Mouse (Mus musculus) right cerebral cortex, adult 2 months (tissue): ENCODE measurements at regions not wholly inside any gene's neighbourhood (a gene's known extent, or its start where the extent isn't known, plus 50 kb on each side); places are given as distances from the start of the nearest gene placed in this dataset.

Source experiments
- DNase-seq, 2 experiments: peaks; one replicate each; pipeline ENCODE4 v3.0.0; 2021 to 2022; ENCODE audit warnings: low spot score in 2 of 2

GRCm38 (mm10) chr12:27838384-27838783, 496.0 kb upstream of the Sox11 start:
- DNase-seq = no peak

GRCm38 (mm10) chr12:27826208-27826607, 483.8 kb upstream of the Sox11 start:
- DNase-seq = no peak

DNA sequence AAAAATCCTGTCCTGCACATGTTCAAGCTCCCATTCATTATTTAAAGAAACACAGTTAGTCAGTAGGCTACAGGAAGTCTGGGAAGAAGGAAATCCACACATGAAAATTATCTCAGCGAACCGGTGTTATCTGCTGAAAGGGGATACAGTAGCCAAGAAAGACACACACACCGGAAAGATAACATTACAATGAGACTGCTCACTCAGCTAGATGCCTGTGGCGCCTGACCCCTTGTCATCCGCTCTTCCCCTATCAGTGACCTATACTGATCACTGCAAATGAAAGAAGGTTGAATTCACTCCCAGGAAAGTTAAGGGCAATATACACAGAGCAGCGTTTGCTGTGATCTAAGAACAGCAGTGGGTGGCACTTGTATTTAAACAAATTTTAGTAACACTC, 481.0 kb upstream of the Sox11 start:
- no peak for DNase-seq

DNA sequence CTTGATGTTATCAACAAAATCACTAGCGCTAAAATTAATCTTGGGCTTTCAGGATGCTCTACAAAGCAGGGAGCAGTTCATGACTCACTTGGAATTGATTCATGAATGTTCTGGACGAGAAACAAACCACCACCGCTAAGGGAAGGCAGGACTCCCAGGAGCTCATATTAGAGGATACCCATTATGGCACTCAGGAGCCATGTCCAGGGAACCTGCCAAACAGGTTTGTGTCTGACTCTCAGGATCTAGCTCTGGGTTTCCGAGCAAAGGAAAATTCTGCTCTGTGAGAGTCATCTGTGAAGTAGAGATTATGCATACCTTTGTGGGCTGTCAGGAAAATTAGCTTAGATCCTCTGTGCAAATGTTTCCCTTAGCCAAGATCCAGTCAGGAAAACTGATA, 454.3 kb upstream of the Sox11 start:
- no peak for DNase-seq

GRCm38 (mm10) chr12:27786716-27787291, 444.4 kb upstream of the Sox11 start:
- no peak for DNase-seq

- DNase-seq = no peak
These were observed 438.4 kb upstream of the Sox11 start for GRCm38 (mm10) chr12:27780801-27781200.

DNA sequence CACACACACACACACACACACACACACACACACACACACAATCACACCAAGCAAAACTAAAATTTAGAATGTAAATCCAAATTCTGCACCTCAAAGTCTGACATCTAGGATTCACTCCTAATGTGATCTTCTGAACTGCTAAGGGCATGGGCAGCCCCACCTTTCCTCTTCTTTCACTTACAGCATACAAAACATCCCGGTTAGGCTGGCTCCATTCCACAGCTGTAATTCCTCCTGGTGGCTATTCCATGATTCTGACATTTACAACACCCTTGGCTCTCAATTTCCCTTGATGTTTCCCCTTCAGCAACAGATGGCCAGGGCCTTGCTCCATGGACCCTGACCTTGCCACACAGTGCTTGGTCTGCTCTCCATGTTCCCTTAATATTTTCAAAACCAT, 423.6 kb upstream of the Sox11 start:
- DNase-seq = no peak

GRCm38 (mm10) chr12:27759016-27759415, 416.6 kb upstream of the Sox11 start:
- no peak for DNase-seq

DNA sequence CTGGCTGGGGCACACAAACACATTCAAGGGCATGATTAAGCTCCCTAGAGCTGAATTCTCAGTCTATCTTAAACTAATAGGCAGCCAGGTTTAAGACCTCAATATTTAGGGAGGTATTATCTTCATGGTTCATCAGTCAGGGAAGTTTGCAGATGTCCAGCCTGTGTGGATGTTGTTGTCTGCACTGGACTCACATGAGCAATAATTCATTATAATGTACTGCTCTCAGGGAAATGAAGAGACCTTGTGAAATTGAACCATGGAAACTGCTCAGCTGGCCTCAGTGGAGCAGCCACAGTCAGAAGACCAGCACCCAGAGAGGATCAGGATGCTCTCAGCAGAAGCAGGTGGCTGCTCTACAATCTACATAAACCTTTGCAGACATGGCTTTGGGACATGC, 415.3 kb upstream of the Sox11 start:
- no peak for DNase-seq

GRCm38 (mm10) chr12:27724619-27725200, 382.3 kb upstream of the Sox11 start:
- DNase-seq = no peak

- no peak for DNase-seq
These were observed 338.1 kb upstream of the Sox11 start for GRCm38 (mm10) chr12:27680459-27680858.

DNA sequence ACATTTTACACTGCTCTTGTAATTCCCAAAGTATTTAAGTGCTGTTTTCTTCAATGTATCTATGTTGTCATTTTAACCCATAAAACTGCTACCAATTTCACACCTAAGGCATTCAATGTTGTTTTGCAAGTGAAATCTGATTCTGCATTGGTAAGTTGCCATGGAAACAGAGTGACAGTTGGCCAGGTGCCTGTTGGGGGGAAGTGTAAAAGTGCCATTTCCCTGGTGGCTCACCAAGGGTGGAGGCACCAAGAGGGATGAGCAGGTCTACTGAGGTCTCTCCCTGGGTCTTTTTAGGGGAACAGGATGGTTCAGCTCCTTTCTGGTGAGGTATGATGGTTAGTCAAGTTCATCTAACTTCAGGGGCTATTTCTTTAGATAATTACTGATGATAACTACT, 331.0 kb upstream of the Sox11 start:
- DNase-seq = peak; percentile 7 to 10

GRCm38 (mm10) chr12:27670650-27671084, 328.3 kb upstream of the Sox11 start:
- no peak for DNase-seq

DNA sequence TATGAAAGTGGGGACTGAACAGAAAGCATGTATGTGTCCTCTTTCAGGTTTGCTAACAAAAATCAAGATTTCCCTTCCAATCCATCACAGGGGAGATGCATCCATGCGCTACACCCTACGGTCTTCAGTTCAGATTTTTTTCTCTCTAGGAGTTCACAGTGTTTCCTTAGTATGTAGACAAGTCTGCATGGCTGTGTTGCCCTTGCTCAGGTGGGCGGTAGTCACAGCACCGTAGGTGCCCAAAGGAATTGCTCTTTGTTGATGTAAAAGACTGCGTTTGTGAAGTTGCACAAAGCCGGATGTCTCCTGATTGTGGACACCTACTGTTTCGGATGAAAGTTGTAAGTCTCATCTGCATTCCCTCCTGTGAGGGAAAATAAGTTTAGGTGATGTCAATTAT, 327.8 kb upstream of the Sox11 start:
- no peak for DNase-seq

- no peak for DNase-seq
These were observed 327.2 kb upstream of the Sox11 start for GRCm38 (mm10) chr12:27669542-27669941.

GRCm38 (mm10) chr12:27666456-27666855, 324.1 kb upstream of the Sox11 start:
- DNase-seq = no peak

DNA sequence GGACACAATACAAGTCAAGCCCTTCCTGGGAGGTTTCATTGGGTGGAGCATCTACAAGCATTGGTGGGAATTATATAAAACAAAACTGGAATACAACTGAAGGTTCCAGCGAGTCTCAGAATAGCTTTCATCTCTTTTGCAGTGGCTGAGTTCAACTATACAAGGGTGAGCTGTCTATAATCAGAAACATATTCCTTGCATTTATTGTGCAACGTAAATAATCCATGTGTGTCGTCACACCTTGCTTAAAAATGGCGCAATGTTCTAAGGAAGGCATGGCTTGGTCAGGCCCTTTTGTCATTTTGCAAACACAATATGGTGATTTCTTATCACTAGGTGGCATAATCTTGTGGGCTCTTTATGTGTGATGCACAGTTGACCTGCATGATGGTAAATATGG, 320.8 kb upstream of the Sox11 start:
- no peak for DNase-seq

DNA sequence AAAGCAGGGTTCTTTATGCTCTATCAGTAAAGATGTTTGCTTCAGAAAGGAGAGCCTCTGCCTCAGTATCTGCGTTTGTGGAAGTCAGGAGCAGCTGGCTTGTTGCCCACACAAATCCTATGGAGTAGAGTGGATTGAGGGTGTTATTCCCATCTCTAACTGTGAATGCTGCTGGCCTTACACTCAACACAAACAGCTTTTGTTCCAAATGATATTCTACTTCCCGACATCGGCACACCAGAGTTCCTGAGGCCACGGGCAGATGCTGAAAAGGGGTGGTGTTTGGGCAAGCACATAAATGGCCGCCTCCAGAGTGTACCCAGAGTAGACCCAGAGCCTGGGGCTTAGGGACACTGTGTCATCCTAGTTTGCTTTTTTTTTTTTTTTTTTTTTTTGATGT, 320.3 kb upstream of the Sox11 start:
- no peak for DNase-seq

DNA sequence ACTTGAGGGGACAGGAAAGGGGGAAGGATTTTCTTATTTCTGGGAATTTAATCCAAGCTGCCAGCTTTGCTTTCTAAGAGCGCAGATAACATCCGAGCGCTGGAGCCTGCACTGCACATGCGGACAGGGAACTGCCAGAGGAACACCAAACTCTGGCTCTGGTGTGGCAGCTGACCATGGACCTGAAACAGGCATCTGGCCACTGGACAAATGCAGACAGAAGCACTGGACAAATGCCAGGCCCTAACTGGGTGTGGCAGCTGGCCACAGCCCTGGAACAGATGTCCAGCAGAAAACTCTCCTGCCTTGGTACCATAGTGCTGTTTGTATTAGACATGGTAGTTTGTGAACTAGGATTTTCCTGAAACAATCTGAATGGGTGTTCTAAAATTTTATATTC, 315.2 kb upstream of the Sox11 start:
- DNase-seq = no peak

DNA sequence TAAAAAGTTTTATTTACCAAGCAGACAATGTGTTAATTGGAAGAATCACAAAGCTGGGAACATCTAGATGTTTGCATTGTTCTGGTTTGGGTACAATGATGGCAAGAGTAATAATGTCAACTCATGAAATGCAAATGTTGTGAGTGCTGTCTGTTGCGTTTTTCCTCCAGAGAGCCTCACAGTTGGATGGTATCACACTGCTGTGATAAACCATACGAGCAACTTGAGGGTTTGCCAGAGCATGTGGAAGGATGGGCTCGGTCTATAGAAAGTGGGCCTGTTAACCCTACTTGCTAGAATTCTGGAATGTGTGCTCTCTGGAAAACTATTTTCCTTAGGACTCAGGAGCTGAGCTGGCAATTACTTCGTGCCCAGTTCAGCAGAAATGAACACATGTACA, 311.2 kb upstream of the Sox11 start:
- DNase-seq = no peak

DNA sequence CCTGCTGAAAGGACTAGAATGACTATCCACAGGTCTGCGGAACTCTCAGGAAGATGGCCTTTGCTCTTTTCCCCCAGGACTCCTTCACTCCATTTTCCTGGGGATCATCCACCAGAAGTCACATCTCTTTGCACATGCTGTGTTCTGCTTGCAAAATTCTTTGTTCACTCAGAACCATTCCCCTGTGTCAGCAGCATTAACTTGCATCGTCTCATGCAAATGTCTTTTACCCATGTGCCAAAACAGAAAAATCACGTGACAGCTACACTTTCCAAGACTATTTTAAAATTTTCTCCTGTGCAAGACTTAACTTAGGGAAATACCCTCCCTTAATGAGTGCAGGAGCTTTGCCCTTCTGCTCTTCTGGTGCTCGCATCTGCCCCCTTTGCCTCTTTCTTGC, 306.2 kb upstream of the Sox11 start:
- DNase-seq = no peak

DNA sequence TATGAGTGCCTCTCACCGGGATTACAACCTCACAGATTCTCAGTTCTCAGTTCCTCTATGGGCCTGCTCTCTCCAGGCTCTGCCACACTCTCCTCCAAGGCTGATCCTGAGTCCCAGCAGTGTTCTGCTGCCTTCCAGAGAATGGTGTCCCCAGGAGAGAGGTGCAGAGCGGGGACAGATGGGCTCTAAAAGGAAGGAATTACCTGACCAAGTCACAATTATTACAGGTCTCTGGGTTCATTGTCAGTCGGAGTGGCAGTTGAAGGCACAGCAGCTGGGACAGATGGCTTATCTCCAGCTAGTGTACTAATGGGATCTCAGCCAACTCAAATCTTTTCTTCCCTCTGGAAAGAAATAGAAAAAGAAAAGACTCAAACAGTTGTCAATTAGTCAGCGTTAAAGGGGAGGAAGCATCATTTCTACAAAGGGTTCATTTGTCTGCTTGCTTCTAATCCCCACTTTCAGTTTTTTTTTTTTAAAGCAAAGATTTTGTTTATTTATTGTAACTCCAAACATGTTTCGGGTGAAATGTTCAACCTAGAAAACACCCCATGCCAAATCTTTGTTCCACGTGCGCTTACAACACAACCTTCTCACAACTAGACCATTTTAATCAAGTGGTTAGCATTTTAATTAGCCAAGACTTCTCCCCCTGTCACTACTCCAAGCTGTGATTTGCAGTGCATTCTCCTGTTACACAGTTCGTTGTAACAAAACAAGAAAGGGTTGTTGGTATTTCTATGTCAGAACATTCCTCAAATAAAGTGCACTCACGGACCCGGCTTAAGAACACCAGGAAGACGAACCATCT, 304.3 kb upstream of the Sox11 start:
- DNase-seq = no peak

DNA sequence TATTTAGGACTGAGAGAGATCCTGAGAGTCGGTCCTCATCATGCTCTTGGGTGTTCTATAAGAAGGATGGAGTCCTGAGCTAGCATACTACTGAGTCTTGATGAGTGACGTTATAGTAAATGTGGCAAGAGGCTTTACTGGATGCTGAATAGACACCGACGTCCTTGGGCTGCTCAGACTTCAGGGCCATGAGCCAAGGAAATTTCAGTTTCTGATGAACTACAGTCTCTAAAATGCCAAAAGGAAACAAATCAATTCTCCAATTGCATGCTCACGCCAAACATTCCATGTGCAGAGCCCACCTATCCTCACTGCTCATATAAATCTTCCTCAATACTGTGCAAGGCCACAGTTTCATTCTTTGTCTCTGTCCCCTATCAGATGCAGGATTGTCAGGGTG, 277.2 kb upstream of the Sox11 start:
- DNase-seq = no peak
